Mouse (Mus musculus) myocyte (in vitro differentiated cells): ENCODE measurements around the gene Gm42688. TPM values are rescaled to one million over a fixed set of nuclear protein-coding genes. Genes with fewer than 3 reads are reported as not detected.

Experiments used
- H3K27me3 ChIP-seq: one replicate; pipeline ENCODE4 v1.6.1; 2011; ENCODE audit not compliant: control insufficient read depth, insufficient read depth, insufficient read length
- H3K36me3 ChIP-seq: one replicate; pipeline ENCODE4 v1.6.1; 2011; ENCODE audit not compliant: control insufficient read depth, insufficient read depth
- H3K4me2 ChIP-seq: one replicate; pipeline ENCODE4 v1.6.1; 2011; ENCODE audit warnings: low read depth, control low read depth
- H3K4me3 ChIP-seq: one replicate; pipeline ENCODE4 v1.5.1; 2011; ENCODE audit warnings: mild to moderate bottlenecking, control low read depth, moderate library complexity
- H3K79me2 ChIP-seq: one replicate; pipeline ENCODE4 v1.6.1; 2011; ENCODE audit not compliant: control insufficient read depth, insufficient read depth
- H3ac ChIP-seq: one replicate; pipeline ENCODE4 v1.6.1; 2011; ENCODE audit not compliant: control insufficient read depth, insufficient read length
- CEBPB ChIP-seq: IDR thresholded peaks from 2 replicates; pipeline ENCODE4 v1.6.1; 2011; ENCODE audit warnings: mild to moderate bottlenecking, moderate library complexity; ENCODE audit not compliant: poor library complexity, insufficient read depth, severe bottlenecking
- E2F4 ChIP-seq: IDR thresholded peaks from one replicate; pipeline ENCODE4 v1.6.1; 2011; ENCODE audit warnings: mild to moderate bottlenecking, control low read depth, moderate library complexity; ENCODE audit not compliant: insufficient read depth
- MAX ChIP-seq: IDR thresholded peaks from one replicate; pipeline ENCODE4 v1.6.1; 2011; ENCODE audit warnings: low read depth, mild to moderate bottlenecking, control low read depth
- MYOD1 ChIP-seq, 3 experiments: IDR thresholded peaks; one replicate each; pipeline ENCODE4 v1.6.1; 2011; ENCODE audit warnings: control low read depth in 2 of 3, low read depth in 2 of 3, mild to moderate bottlenecking in 2 of 3, moderate library complexity in 1 of 3; ENCODE audit not compliant: insufficient read length in 2 of 3, control insufficient read depth in 1 of 3
- MYOG ChIP-seq, 3 experiments: IDR thresholded peaks; one replicate each; pipeline ENCODE4 v1.6.1; 2011; ENCODE audit warnings: control low read depth in 2 of 3, low read depth in 2 of 3, mild to moderate bottlenecking in 2 of 3; ENCODE audit not compliant: insufficient read length in 2 of 3, control insufficient read depth in 1 of 3, insufficient read depth in 1 of 3
- POLR2A ChIP-seq: IDR thresholded peaks from one replicate; pipeline ENCODE4 v1.6.1; 2011; ENCODE audit warnings: low read depth, mild to moderate bottlenecking, control low read depth, moderate library complexity; ENCODE audit not compliant: insufficient read length
- POLR2AphosphoS2 ChIP-seq: IDR thresholded peaks from one replicate; pipeline ENCODE4 v1.6.1; 2011; ENCODE audit warnings: low read depth, control low read depth; ENCODE audit not compliant: insufficient read length
- REST ChIP-seq: IDR thresholded peaks from one replicate; pipeline ENCODE4 v1.6.1; 2011; ENCODE audit warnings: mild to moderate bottlenecking, control low read depth, moderate library complexity; ENCODE audit not compliant: insufficient read depth, insufficient read length
- SRF ChIP-seq: IDR thresholded peaks from one replicate; pipeline ENCODE4 v1.6.1; 2011; ENCODE audit warnings: low read depth; ENCODE audit not compliant: control insufficient read depth, insufficient read length
- TCF12 ChIP-seq: IDR thresholded peaks from one replicate; pipeline ENCODE4 v1.6.1; 2011; ENCODE audit warnings: mild to moderate bottlenecking, control low read depth; ENCODE audit not compliant: poor library complexity, insufficient read depth, severe bottlenecking
- TCF3 ChIP-seq: IDR thresholded peaks from one replicate; pipeline ENCODE4 v1.6.1; 2011; ENCODE audit warnings: low read depth, control low read depth; ENCODE audit not compliant: insufficient read length
- USF1 ChIP-seq: IDR thresholded peaks from one replicate; pipeline ENCODE4 v1.6.1; 2011; ENCODE audit warnings: low read depth, mild to moderate bottlenecking, control low read depth, moderate library complexity
- polyA plus RNA-seq: library from polyadenylated mRNA; unstranded; fragments of >200 nt; fragmentation: generic; extraction: Trizol; gene quantifications from one replicate; pipeline ENCODE4 v1.2.1, GENCODE M21; 2012; ENCODE audit warnings: missing spikeins

Gm42688 gene
- 0.96 TPM for polyA plus RNA-seq

DNA sequence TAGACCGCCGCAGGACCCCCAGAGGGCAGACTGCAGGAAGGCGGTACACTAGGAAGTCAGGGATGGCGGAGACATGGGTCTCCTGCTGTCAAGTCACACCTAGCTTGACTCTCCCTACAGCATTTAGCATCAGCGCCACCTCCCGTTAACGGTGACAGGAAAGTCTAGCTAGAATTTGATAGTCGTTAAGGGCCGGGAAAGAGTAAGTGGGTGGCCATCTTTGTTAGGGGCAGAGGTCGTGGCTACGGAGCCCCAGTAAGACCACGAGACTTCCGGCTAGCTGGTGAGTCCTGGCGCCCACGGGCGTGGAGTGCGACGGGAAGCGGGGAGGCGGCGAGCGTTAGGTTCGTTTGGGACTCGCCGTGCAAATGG is at the start of gene Gm42688, which contains the start of gene Ccdc142:
Gm42688 (plus strand) TSS at position 302 of the 372 bp plus-strand sequence.
Ccdc142 (plus strand) TSS at position 286 of the 372 bp plus-strand sequence.
- H3K4me2 ChIP-seq = peak within 1 kb of the TSS; percentile 99
- H3K79me2 ChIP-seq = no peaks in the 10 kb centered on the region
- H3K4me3 ChIP-seq = peak within 1 kb of the TSS; percentile 49
- peak within 1 kb of the TSS; percentile 38 for H3ac ChIP-seq
- TF ChIP-seq E2F4 (no peak), POLR2AphosphoS2 (peak; percentile 66), CEBPB (no peak), TCF12 (no peak), TCF3 (no peak), POLR2A (peak; percentile 69), MYOG (IDR thresholded peaks at IDR 0.05; ENCODE audit: control insufficient read depth in 1 of 3, insufficient read depth in 1 of 3, insufficient read length in 2 of 3, low read depth in 2 of 3) (peak in 1 of 3 experiments; percentile 3), USF1 (peak; percentile 38), SRF (no peak), MYOD1 (IDR thresholded peaks at IDR 0.05; ENCODE audit: control insufficient read depth in 1 of 3, insufficient read length in 2 of 3, low read depth in 2 of 3) (no peak), REST (no peak), MAX (no peak)
- no peaks in the 10 kb centered on the region for H3K36me3 ChIP-seq
- no peaks in the 10 kb centered on the region for H3K27me3 ChIP-seq

DNA sequence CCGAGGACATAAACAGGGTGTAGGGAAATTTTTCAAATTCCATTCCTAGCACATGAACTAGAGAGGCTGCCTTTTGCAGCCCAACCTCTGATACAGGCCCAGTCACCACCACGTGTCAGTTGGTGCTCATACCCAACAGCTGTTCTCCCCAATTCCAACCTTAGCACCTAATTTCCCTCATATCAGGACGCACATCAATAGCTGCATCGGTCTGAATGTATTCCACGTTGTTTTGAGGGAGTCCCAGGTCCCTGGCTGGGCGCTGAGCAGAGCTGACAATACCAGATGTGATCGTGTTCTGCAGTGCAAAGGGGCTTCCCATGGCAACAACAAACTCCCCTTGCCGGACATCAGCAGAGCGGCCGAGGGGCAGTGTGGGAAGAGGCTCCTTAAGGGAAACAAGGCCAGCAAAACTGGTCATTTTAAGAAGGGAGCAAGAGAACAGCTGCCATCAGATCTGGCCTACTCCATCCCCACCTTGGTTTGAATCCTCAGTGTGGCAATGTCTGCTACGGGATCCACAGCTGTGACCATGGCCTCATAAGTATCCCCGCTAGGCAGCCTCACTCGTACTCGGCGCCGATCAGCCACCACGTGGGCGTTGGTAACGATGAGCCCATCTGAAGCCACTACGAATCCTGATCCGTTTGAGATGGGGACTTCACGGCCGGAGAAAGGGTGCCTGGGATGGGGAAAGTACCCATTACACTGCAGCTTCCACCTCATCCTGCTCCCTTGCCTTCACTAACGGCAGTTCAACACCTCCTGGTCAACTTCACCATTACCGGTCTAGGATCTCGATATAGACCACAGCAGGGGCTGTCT is 48.1 kb upstream of the Gm42688 start:
- Histone ChIP-seq H3ac (peak overlapping the region; percentile 78), H3K4me2 (peak overlapping the region; percentile 82), H3K36me3 (peaks cover 21% of the 10 kb centered on the region), H3K79me2 (peaks cover 43% of the 10 kb centered on the region), H3K27me3 (no peaks in the 10 kb centered on the region), H3K4me3 (peak overlapping the region; percentile 100)
- TF ChIP-seq E2F4 (no peak), SRF (no peak), POLR2AphosphoS2 (peak; percentile 12), REST (no peak), POLR2A (peak; percentile 37), MAX (peak; percentile 78), TCF3 (no peak), CEBPB (no peak), MYOD1 (IDR thresholded peaks at IDR 0.05; ENCODE audit: control insufficient read depth in 1 of 3, insufficient read length in 2 of 3, low read depth in 2 of 3) (peak; percentile 33 to 87 (median 78)), USF1 (peak; percentile 63), TCF12 (no peak), MYOG (IDR thresholded peaks at IDR 0.05; ENCODE audit: control insufficient read depth in 1 of 3, insufficient read depth in 1 of 3, insufficient read length in 2 of 3, low read depth in 2 of 3) (peak; percentile 33 to 85 (median 58))

DNA sequence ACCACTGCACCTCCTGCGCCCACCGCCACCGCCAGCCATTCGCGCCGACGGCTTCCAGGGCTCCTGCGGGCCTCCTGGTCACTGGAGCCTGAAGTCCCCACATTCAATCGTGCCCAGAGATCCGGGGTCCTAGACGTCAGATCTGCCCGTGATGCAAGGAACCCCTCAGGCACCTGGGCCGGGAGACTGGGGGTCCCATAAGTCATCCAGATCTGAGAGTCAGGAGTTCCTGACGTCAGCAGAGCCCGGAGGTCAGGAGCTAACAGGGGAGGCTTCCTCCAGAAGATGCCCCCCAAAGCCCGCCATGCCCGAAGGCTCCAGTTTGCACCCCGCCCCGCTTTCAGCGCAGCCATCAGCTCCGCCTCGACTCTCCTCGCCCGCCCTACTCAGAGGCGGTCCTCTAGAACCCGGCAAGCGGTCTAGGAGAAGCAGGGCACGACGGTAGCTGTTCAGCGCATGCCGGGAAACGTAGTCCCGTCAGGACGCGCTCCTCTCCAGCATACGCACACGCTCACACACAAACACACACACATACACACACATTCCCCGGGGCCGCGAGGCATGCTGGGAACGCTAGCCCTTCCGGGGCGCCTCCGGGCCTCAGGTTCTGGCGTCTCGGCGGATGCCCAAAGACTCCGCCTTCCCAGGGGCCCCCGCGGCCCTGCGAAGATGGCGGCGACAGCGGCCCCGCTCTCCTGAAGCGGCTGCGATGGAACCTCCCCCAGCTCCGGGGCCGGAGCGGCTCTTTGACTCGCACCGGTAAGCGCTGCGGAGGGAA is 47.2 kb upstream of the Gm42688 start, which contains the start of gene Aup1:
Aup1 (plus strand) TSS at position 448 of the 778 bp plus-strand sequence.
- Histone ChIP-seq H3K36me3 (peaks cover 21% of the 10 kb centered on the region), H3K4me2 (peak within 1 kb of the TSS; percentile 94), H3K27me3 (no peaks in the 10 kb centered on the region), H3K79me2 (peaks cover 43% of the 10 kb centered on the region), H3ac (peak within 1 kb of the TSS; percentile 78), H3K4me3 (peak within 1 kb of the TSS; percentile 100)
- no peak for TF ChIP-seq USF1
- TF ChIP-seq REST = peak; percentile 39
- no peak for TF ChIP-seq CEBPB
- TF ChIP-seq MYOD1 (IDR thresholded peaks at IDR 0.05; ENCODE audit: control insufficient read depth in 1 of 3, insufficient read length in 2 of 3, low read depth in 2 of 3) = peak in 2 of 3 experiments; percentile 66 to 68
- peak; percentile 62 for TF ChIP-seq POLR2A
- no peak for TF ChIP-seq TCF12
- TF ChIP-seq TCF3 = no peak
- no peak for TF ChIP-seq MAX
- TF ChIP-seq E2F4 = peak; percentile 53
- TF ChIP-seq SRF = peak; percentile 82
- peak; percentile 51 for TF ChIP-seq POLR2AphosphoS2
- TF ChIP-seq MYOG (IDR thresholded peaks at IDR 0.05; ENCODE audit: control insufficient read depth in 1 of 3, insufficient read depth in 1 of 3, insufficient read length in 2 of 3, low read depth in 2 of 3) = peak in 2 of 3 experiments; percentile 59 to 77

DNA sequence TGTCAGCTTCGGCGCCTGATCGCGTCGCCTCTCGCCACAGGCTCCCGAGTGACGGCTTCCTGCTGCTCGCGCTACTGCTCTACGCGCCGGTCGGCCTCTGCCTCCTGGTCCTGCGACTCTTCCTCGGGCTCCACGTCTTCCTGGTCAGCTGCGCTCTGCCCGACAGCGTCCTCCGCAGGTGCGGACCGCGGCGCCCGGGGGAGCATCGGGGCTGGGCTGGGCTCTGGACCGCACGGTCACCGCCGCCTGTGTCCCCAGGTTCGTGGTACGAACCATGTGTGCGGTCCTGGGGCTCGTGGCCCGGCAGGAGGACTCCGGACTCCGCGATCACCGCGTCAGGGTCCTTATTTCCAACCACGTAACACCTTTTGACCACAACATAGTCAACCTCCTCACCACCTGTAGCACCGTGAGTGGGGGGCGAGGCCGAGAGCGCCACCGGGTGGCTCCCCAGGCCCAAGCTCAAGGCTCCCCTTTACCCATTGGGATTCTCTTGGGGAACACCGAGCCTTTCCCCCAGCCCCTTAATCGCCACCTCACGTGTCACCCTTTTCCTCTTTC is 46.5 kb upstream of the Gm42688 start, which contains the start of gene Htra2:
Htra2 (minus strand) TSS at position 403 of the 561 bp plus-strand sequence.
- Histone ChIP-seq H3K36me3 (peaks cover 21% of the 10 kb centered on the region), H3K4me3 (peak within 1 kb of the TSS; percentile 100), H3K79me2 (peaks cover 43% of the 10 kb centered on the region), H3K27me3 (no peaks in the 10 kb centered on the region), H3K4me2 (peak within 1 kb of the TSS; percentile 94), H3ac (peak within 1 kb of the TSS; percentile 78)
- no peak for TF ChIP-seq SRF
- no peak for TF ChIP-seq REST
- TF ChIP-seq TCF12 = no peak
- no peak for TF ChIP-seq POLR2AphosphoS2
- no peak for TF ChIP-seq E2F4
- TF ChIP-seq CEBPB = no peak
- no peak for TF ChIP-seq TCF3
- TF ChIP-seq MYOG (IDR thresholded peaks at IDR 0.05; ENCODE audit: control insufficient read depth in 1 of 3, insufficient read depth in 1 of 3, insufficient read length in 2 of 3, low read depth in 2 of 3) = no peak
- no peak for TF ChIP-seq MYOD1 (IDR thresholded peaks at IDR 0.05; ENCODE audit: control insufficient read depth in 1 of 3, insufficient read length in 2 of 3, low read depth in 2 of 3)
- TF ChIP-seq MAX = no peak
- TF ChIP-seq POLR2A = no peak
- TF ChIP-seq USF1 = no peak
